Mouse (Mus musculus): ENCODE results near the gene Acsl5. TPM values are rescaled to one million over a fixed set of nuclear protein-coding genes. Genes with fewer than 3 reads are reported as not detected.

Gene Acsl5
- polyA plus RNA-seq, 1 experiment: 16.0 TPM

DNA sequence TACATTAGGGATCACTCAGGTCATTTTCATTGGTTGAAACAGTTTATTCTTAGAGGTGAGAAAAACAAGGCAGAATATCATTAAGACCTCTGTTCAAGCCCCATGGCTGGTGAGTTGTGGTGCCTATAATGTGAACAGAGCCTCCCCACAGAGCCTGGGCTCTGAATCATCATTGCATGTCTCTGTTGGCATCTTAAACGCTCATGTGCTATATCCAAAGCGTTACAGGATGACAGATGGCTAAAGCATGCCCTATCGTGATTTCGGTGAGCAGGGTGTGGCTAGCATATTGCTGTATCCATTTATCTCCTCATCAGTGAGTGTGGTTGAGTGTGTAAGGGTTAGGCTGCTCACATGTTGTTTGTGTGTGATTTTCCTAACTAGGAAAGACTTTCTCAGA, 75.8 kb downstream of the Acsl5 start:
- H3K36me3 ChIP-seq (ENCODE audit: control insufficient read depth, insufficient read depth): peaks cover 5% of the 10 kb centered on the region
- H3K4me2 ChIP-seq (ENCODE audit: low read depth): no peak overlapping the region
- TF ChIP-seq USF1 (IDR thresholded peaks at IDR 0.05; ENCODE audit: low read depth) (no peak), REST (IDR thresholded peaks at IDR 0.05; ENCODE audit: insufficient read depth, insufficient read length) (no peak), TCF12 (IDR thresholded peaks at IDR 0.05; ENCODE audit: insufficient read depth, poor library complexity, severe bottlenecking) (no peak), E2F4 (IDR thresholded peaks at IDR 0.05; ENCODE audit: insufficient read depth) (no peak), MYOG (IDR thresholded peaks at IDR 0.05; ENCODE audit: control insufficient read depth in 1 of 3, insufficient read depth in 1 of 3, insufficient read length in 2 of 3, low read depth in 2 of 3) (no peak), SRF (IDR thresholded peaks at IDR 0.05; ENCODE audit: control insufficient read depth, insufficient read length, low read depth) (no peak), POLR2AphosphoS2 (IDR thresholded peaks at IDR 0.05; ENCODE audit: insufficient read length, low read depth) (no peak), MYOD1 (IDR thresholded peaks at IDR 0.05; ENCODE audit: control insufficient read depth in 1 of 3, insufficient read length in 2 of 3, low read depth in 2 of 3) (no peak)
- H3K4me3 ChIP-seq: no peak overlapping the region
- no peak overlapping the region for H3ac ChIP-seq (ENCODE audit: control insufficient read depth, insufficient read length)
- no peaks in the 10 kb centered on the region for H3K27me3 ChIP-seq (ENCODE audit: control insufficient read depth, insufficient read depth, insufficient read length)
- H3K79me2 ChIP-seq (ENCODE audit: control insufficient read depth, insufficient read depth): no peaks in the 10 kb centered on the region

DNA sequence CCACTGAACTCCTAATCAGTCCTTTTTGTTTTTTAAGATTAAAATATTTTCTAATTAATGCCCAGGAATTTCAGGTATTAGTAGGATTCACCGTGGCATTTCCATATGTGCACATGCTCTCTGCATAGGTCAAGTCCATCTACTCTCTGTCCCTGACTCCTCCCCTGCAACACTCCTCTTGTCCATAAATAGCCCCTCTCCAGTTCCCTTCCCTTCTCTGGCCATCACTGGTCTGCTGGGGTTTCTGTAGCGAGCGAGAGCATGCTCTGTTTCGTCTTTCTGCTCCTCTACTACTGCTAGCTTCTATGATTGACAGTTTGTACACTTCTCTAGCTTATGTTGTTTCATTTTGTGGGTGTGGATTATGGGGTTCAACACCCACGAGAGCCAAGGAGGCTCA, 80.0 kb downstream of the Acsl5 start:
- H3K4me3 ChIP-seq: no peak overlapping the region
- peaks cover 3% of the 10 kb centered on the region for H3K36me3 ChIP-seq (ENCODE audit: control insufficient read depth, insufficient read depth)
- no peak overlapping the region for H3ac ChIP-seq (ENCODE audit: control insufficient read depth, insufficient read length)
- H3K4me2 ChIP-seq (ENCODE audit: low read depth): no peak overlapping the region
- no peaks in the 10 kb centered on the region for H3K79me2 ChIP-seq (ENCODE audit: control insufficient read depth, insufficient read depth)
- TF ChIP-seq REST (IDR thresholded peaks at IDR 0.05; ENCODE audit: insufficient read depth, insufficient read length): no peak
- TF ChIP-seq E2F4 (IDR thresholded peaks at IDR 0.05; ENCODE audit: insufficient read depth): no peak
- TF ChIP-seq MAX (IDR thresholded peaks at IDR 0.05; ENCODE audit: low read depth): no peak
- no peaks in the 10 kb centered on the region for H3K27me3 ChIP-seq (ENCODE audit: control insufficient read depth, insufficient read depth, insufficient read length)

DNA sequence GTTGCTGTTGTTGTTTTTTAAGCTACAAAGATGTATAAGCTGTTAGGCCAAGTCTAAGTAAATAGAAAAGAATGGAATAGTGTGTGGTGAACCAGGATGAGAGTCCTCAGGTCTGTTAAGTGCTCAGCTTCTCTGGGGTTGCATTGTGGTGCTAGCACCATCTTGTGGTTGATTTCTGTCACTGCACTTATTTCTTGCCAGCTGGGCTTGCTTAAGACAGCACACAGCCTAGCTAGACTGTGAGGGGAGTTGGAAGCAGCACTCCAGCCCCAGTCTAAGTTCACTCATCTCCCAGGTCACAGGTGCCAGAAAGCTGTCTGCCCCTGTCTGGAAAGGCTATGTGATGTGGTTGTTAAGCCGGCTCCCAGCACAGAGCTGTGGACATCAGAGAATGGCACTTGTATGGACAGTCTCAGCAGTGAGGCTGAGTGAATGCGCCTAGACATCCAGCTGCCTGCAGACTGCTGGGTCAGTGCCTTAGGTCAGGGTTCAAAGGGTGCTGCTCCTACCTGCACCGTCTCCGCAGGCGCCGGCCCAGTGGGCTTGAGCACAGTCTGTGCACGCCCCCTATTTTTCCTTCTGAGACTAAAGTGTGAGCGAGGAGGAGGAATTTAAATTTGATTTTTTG, 81.0 kb downstream of the Acsl5 start:
- Histone ChIP-seq H3ac (ENCODE audit: control insufficient read depth, insufficient read length) (no peak overlapping the region), H3K36me3 (ENCODE audit: control insufficient read depth, insufficient read depth) (peaks cover 5% of the 10 kb centered on the region), H3K27me3 (ENCODE audit: control insufficient read depth, insufficient read depth, insufficient read length) (no peaks in the 10 kb centered on the region), H3K4me3 (no peak overlapping the region), H3K4me2 (ENCODE audit: low read depth) (no peak overlapping the region), H3K79me2 (ENCODE audit: control insufficient read depth, insufficient read depth) (no peaks in the 10 kb centered on the region)
- TF ChIP-seq MAX (IDR thresholded peaks at IDR 0.05; ENCODE audit: low read depth) (no peak), MYOG (IDR thresholded peaks at IDR 0.05; ENCODE audit: control insufficient read depth in 1 of 3, insufficient read depth in 1 of 3, insufficient read length in 2 of 3, low read depth in 2 of 3) (no peak), SRF (IDR thresholded peaks at IDR 0.05; ENCODE audit: control insufficient read depth, insufficient read length, low read depth) (peak; percentile 19)

DNA sequence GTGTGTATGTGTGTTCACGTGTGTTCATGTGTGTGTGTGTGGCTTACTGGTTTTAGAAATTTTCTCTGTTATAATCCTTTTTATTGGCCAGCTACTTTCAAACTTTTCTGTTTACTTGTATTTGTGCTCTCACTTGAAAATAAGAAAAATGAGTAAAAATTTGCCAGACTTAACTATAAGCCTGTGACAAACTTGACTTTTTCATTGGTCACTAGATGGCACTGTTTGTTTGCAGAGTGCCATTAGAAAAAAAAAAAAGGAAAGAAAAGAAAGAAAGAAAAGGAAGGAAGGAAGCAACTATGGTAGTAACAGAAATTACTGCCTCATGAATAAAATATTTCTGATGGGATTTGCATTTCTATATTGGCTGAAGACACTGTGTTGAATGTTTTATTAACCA, 84.1 kb downstream of the Acsl5 start:
- TF ChIP-seq USF1 (IDR thresholded peaks at IDR 0.05; ENCODE audit: low read depth) (no peak), POLR2A (IDR thresholded peaks at IDR 0.05; ENCODE audit: insufficient read length, low read depth) (no peak), MAX (IDR thresholded peaks at IDR 0.05; ENCODE audit: low read depth) (no peak), MYOD1 (IDR thresholded peaks at IDR 0.05; ENCODE audit: control insufficient read depth in 1 of 3, insufficient read length in 2 of 3, low read depth in 2 of 3) (no peak), TCF3 (IDR thresholded peaks at IDR 0.05; ENCODE audit: insufficient read length, low read depth) (no peak), REST (IDR thresholded peaks at IDR 0.05; ENCODE audit: insufficient read depth, insufficient read length) (no peak), E2F4 (IDR thresholded peaks at IDR 0.05; ENCODE audit: insufficient read depth) (no peak)
- Histone ChIP-seq H3ac (ENCODE audit: control insufficient read depth, insufficient read length) (no peak overlapping the region), H3K27me3 (ENCODE audit: control insufficient read depth, insufficient read depth, insufficient read length) (no peaks in the 10 kb centered on the region), H3K4me2 (ENCODE audit: low read depth) (no peak overlapping the region), H3K4me3 (no peak overlapping the region), H3K36me3 (ENCODE audit: control insufficient read depth, insufficient read depth) (peaks cover 5% of the 10 kb centered on the region), H3K79me2 (ENCODE audit: control insufficient read depth, insufficient read depth) (no peaks in the 10 kb centered on the region)

DNA sequence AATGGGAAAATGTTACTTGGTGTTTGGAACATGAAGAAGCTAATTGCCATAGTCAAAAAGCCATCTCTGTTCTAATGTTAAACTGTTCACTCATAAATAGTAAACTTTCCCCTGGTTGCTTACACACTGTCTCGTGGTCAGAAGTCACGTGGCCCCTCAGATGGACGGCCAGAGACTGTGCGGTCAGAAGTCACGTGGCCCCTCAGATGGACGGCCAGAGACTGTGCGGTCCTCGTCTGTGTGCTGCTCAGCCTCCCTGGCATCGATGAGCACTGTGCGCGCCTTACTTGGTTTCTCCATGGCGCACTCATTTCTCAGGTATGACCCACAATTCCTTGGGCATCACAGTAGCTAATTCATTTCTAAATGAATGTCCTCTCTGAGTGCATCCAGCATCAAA, 84.7 kb downstream of the Acsl5 start:
- Histone ChIP-seq H3ac (ENCODE audit: control insufficient read depth, insufficient read length) (no peak overlapping the region), H3K79me2 (ENCODE audit: control insufficient read depth, insufficient read depth) (no peaks in the 10 kb centered on the region), H3K27me3 (ENCODE audit: control insufficient read depth, insufficient read depth, insufficient read length) (no peaks in the 10 kb centered on the region), H3K4me3 (no peak overlapping the region), H3K36me3 (ENCODE audit: control insufficient read depth, insufficient read depth) (peaks cover 5% of the 10 kb centered on the region), H3K4me2 (ENCODE audit: low read depth) (no peak overlapping the region)
- TF ChIP-seq TCF3 (IDR thresholded peaks at IDR 0.05; ENCODE audit: insufficient read length, low read depth) (no peak), TCF12 (IDR thresholded peaks at IDR 0.05; ENCODE audit: insufficient read depth, poor library complexity, severe bottlenecking) (no peak), POLR2AphosphoS2 (IDR thresholded peaks at IDR 0.05; ENCODE audit: insufficient read length, low read depth) (no peak), CEBPB (IDR thresholded peaks at IDR 0.05; ENCODE audit: insufficient read depth, poor library complexity, severe bottlenecking) (no peak), USF1 (IDR thresholded peaks at IDR 0.05; ENCODE audit: low read depth) (no peak), E2F4 (IDR thresholded peaks at IDR 0.05; ENCODE audit: insufficient read depth) (no peak), MYOG (IDR thresholded peaks at IDR 0.05; ENCODE audit: control insufficient read depth in 1 of 3, insufficient read depth in 1 of 3, insufficient read length in 2 of 3, low read depth in 2 of 3) (no peak)

DNA sequence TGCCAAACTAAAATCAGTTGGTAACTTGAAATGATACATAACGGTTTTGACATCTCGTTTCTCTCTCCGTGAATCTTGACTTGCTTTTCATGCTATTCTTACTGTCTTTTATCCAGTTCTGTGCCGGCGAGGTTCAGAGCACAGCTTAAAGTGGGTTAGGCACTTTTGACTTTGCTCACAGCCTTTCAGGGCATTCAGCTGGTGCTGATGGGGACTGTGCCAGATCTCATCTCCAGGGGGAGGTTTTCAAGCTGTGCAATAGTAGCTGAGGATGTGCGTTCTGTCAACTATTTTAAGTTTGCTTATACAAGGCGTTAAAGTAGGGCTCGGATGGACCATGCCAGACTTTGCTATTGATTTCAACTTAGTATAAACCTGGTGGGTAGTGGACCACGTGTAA, 85.3 kb downstream of the Acsl5 start:
- H3K27me3 ChIP-seq (ENCODE audit: control insufficient read depth, insufficient read depth, insufficient read length): no peaks in the 10 kb centered on the region
- H3ac ChIP-seq (ENCODE audit: control insufficient read depth, insufficient read length): no peak overlapping the region
- H3K4me3 ChIP-seq: no peak overlapping the region
- H3K4me2 ChIP-seq (ENCODE audit: low read depth): no peak overlapping the region
- H3K79me2 ChIP-seq (ENCODE audit: control insufficient read depth, insufficient read depth): no peaks in the 10 kb centered on the region
- TF ChIP-seq POLR2AphosphoS2 (IDR thresholded peaks at IDR 0.05; ENCODE audit: insufficient read length, low read depth) (no peak), POLR2A (IDR thresholded peaks at IDR 0.05; ENCODE audit: insufficient read length, low read depth) (no peak), REST (IDR thresholded peaks at IDR 0.05; ENCODE audit: insufficient read depth, insufficient read length) (no peak), USF1 (IDR thresholded peaks at IDR 0.05; ENCODE audit: low read depth) (no peak), CEBPB (IDR thresholded peaks at IDR 0.05; ENCODE audit: insufficient read depth, poor library complexity, severe bottlenecking) (no peak), E2F4 (IDR thresholded peaks at IDR 0.05; ENCODE audit: insufficient read depth) (no peak), SRF (IDR thresholded peaks at IDR 0.05; ENCODE audit: control insufficient read depth, insufficient read length, low read depth) (no peak), MAX (IDR thresholded peaks at IDR 0.05; ENCODE audit: low read depth) (no peak), TCF3 (IDR thresholded peaks at IDR 0.05; ENCODE audit: insufficient read length, low read depth) (no peak)
- peaks cover 5% of the 10 kb centered on the region for H3K36me3 ChIP-seq (ENCODE audit: control insufficient read depth, insufficient read depth)

All from myocyte (in vitro differentiated cells).